Mouse (Mus musculus) ZHBTc4 (cell line): ENCODE measurements around the gene Atrn.
"Not testable (repeated sequence)": the region's sequence is repeated elsewhere in the genome, so short reads cannot be mapped to it uniquely, and the experiment has no call there.

Experiments
- DNase-seq: peaks from one replicate; pipeline ENCODE4 v3.0.0-alpha.2; 2011; ENCODE audit warnings: low read depth, low spot score

Gene Atrn

GRCm38 (mm10) chr2:130958906-130959305 lies 52.6 kb downstream of the Atrn start:
- peak; percentile 61 for DNase-seq

GRCm38 (mm10) chr2:130961851-130962250 lies 55.6 kb downstream of the Atrn start:
- peak; percentile 71 for DNase-seq

- no peak for DNase-seq
Measured at GRCm38 (mm10) chr2:130965042-130965441, 58.7 kb downstream of the Atrn start.

GRCm38 (mm10) chr2:130971030-130971429 lies 64.7 kb downstream of the Atrn start:
- DNase-seq: no peak

GRCm38 (mm10) chr2:130972386-130972785 lies 66.1 kb downstream of the Atrn start:
- no peak for DNase-seq

GRCm38 (mm10) chr2:130974928-130975327 lies 68.6 kb downstream of the Atrn start:
- no peak for DNase-seq

GRCm38 (mm10) chr2:130977589-130977988 lies 71.3 kb downstream of the Atrn start:
- no peak for DNase-seq

- DNase-seq: no peak
Measured at GRCm38 (mm10) chr2:130978058-130978847, 72.0 kb downstream of the Atrn start.

- no peak for DNase-seq
Measured at GRCm38 (mm10) chr2:130979138-130979537, 72.8 kb downstream of the Atrn start.

- no peak for DNase-seq
Measured at GRCm38 (mm10) chr2:130992818-130993217, 86.5 kb downstream of the Atrn start.

GRCm38 (mm10) chr2:131009123-131009522 lies 102.8 kb downstream of the Atrn start:
- DNase-seq: no peak

GRCm38 (mm10) chr2:131010566-131010965 lies 104.3 kb downstream of the Atrn start:
- no peak for DNase-seq

- DNase-seq: no peak
Measured at GRCm38 (mm10) chr2:131025230-131025629, 118.9 kb downstream of the Atrn start.

- DNase-seq: no peak
Measured at GRCm38 (mm10) chr2:131026941-131027340, 120.6 kb downstream of the Atrn start.

GRCm38 (mm10) chr2:131029065-131029935 lies 123.0 kb downstream of the Atrn start:
- no peak for DNase-seq

GRCm38 (mm10) chr2:131030561-131030960 lies 124.3 kb downstream of the Atrn start:
- DNase-seq: no peak

- DNase-seq: no peak
Measured at GRCm38 (mm10) chr2:131030998-131031397, 124.7 kb downstream of the Atrn start.

GRCm38 (mm10) chr2:131031406-131031805 lies 125.1 kb downstream of the Atrn start:
- not testable (repeated sequence) for DNase-seq

GRCm38 (mm10) chr2:131036343-131036742 lies 130.0 kb downstream of the Atrn start:
- no peak for DNase-seq

- no peak for DNase-seq
Measured at GRCm38 (mm10) chr2:131036757-131037156, 130.5 kb downstream of the Atrn start.

- no peak for DNase-seq
Measured at GRCm38 (mm10) chr2:131037226-131037990, 131.1 kb downstream of the Atrn start.

GRCm38 (mm10) chr2:131038197-131038596 lies 131.9 kb downstream of the Atrn start:
- DNase-seq: no peak
